Mouse (Mus musculus): ENCODE results near the gene Taar8b.
"Not testable (repeated sequence)": the region's sequence is repeated elsewhere in the genome, so short reads cannot be mapped to it uniquely, and the experiment has no call there.

The Taar8b gene

DNA sequence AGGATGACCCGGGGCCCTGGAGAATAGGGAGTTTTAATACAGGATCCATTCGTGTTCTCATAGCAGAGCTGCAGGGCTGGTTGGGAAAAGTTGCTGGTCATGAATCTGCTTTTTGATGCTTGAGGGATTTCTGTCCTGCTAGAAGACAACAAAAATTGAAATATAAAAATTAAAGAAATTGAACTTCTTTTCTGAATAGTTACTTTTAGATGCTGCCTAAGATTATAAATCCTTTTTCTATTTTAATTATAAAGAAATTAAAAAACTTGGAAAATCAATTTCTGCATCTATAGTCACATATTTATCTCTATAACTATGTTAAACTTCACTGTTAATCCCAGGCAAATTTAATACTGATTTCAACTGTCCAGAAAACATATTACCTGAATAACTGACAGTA lies at the start of gene Taar8b:
Gene Taar8b, minus strand, starts transcription at position 101 of the 400 bp plus-strand sequence.
- DNase-seq, result no peak

DNA sequence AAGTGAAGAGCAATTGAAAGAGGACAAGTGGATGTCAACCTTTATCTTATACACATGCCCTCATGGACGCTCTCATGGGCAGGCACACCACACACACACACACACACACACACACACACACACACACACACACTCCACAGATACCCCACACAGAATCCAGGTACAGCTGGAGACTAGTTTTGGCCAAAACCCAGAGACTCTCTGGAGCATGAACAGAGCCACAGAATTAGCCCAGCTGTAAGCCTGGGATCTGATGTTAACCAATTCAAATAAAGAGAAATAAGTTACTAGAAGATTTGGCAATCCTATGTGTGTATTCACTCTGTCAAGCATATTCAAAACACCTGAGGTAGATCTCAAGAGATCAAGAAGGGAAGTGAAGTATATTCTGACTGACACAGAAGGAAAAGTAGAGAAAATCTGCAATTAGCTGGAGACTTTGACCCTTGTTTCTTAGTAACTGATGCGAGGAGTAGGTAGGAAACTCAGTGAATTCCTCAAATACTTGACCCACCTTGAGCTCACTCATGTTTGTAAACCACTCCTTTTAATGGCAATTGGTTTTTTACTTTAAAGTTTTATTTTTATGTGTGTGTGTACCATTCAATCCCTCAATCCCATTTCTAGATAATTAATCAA lies 46.6 kb upstream of the Taar8b start:
- no peak for DNase-seq

DNA sequence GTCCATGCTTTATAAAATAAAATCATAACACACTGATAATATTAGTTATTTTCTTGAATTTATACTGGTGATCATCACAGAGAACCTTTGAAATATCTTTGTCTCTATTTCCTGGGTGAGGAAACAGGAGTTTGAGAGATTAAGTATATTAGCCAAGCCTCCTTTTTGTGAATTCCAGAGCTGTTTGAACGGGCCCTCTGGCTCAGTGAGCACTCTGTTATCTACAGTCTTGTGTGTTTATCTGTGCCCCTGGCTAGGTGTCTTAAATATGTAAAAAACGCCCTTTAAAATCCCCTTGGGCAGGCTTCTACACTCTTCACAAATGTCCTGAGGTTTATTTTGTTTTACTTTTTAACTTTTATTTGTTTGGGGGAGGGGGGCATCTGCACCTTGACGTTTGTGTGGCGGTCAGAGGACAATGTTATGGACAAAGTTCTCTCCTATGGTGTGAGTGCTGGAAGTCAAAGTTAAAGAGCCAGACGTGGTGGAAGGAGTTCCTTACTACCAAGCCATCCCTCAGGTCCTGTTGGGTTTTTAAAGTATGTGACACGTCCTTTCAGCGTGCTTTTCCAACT lies 42.1 kb upstream of the Taar8b start:
- no peak for DNase-seq

DNA sequence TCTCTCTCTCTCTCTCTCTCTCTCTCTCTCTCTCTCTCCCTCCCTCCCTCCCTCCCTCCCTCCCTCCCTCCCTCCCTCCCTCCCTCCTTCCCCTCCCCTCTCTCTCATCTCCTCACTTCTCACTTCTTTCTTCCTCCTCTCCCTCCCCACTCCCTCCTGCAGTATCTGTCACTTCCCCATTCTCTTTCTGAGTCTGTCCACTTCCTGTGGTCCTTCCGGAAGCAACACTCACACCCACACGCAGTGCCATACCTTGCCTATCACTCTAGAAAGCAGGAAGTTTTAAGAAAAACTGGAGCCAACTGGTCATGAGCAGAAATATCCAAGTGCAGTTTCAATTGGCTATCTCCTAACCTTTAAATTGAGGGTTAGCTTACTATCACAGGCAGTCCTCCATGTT lies 41.0 kb upstream of the Taar8b start:
- no peak for DNase-seq

DNA sequence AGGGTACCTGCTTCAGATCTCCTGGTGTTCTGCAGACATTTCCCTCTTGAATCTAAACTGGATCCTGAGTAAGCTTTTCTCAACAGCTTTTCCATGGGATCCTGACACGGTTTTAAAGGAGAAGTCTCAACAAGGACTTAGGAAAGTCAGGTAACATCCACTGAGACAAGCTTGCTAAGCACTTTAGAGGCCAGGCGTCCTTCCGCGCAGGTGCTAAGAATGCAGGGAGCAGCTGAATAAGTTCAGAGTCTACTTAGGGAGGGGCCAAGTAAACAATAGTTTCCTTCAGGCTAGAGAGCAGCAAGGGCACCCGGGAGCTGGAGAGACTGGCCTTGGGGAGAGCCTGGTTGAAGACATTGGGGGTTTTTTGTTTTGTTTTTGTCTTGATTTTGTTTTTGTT lies 40.2 kb upstream of the Taar8b start:
- no peak for DNase-seq

DNA sequence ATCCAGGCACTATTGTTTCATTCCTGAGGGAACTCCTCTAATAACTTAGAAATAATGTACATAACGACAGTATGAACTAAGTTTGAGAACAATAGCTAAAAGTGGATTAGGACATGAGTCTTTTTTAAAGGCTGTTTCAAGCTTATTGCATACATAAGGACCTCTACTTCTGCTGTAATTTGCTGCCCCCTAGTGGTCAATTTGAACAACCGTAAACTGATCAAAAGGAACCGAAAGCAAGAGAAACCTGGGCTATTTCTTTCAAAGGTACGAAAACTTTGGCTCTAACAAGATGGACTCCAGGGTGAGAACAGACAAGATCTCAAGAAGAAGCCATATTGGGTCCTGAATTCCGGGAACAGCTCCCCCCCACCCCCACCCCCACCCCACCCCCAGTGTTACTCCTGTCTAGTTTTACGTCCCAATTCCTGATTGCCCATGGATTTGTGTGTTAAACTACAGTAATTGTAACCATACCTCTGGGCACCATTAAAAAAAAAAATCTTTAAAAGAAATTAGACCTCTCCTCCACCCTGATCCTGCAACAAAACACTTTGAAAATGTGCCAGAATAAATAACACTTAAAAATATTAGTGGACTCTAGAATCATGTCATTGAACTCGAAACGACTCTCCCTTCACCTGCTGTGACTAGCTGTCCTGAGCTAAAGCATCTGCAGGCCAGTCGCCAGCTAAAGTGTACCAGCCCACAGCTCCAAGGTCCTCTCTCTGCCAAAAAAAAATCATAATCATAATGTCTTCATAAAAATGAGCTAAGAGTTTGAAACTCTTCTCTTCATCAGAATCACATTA lies 39.6 kb upstream of the Taar8b start:
- DNase-seq, result peak; percentile 26

DNA sequence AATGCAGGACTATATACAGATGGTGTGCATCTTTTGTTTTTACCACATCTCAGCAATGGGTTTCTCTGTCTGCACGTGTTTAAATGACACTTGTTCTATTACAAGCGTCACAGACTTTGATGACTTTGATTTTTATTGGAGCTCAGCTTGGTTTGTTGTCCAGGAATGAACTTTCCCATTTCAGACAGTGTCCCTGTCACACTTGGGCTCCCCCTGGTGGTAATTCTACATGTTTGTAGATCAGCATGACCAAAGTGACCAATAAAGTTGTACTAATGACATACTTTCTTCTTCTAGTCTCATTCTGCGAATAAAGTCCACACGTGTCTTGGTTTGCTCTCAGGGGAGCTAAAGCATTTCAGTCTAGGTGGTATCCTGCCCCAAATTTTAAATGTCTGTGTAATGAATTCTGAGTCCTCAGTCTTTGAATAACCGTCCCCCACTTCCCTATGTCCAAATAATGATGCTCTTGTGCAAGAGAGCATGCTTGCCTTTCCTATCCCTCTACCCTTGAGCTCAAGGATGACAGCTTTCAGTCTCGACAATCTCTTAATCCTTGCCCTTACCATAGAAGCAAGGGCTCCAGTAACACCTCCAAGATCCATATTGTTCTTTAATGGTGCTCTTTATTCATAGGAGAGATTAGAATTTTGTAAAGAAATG lies 19.2 kb upstream of the Taar8b start:
- DNase-seq, result peak; percentile 5

DNA sequence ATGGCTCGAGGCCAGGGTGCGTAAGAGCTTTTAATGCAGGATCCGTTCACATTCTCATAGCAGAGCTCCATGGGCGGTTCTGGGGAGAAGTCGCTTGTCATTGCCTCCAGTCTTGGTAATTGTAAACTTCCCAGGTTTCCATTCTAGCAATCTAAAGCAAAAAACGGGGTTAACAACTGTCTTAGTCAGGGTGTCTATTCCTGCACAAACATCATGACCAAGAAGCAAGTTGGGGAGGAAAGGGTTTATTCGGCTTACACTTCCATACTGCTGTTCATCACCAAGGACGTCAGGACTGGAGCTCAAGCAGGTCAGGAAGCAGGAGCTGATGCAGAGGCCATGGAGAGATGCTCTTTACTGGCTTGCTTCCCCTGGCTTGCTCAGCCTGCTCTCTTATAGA lies 17.3 kb upstream of the Taar8b start, which contains the start of gene Taar9:
Gene Taar9, minus strand, starts transcription at position 101 of the 400 bp plus-strand sequence.
- not testable (repeated sequence) for DNase-seq

DNA sequence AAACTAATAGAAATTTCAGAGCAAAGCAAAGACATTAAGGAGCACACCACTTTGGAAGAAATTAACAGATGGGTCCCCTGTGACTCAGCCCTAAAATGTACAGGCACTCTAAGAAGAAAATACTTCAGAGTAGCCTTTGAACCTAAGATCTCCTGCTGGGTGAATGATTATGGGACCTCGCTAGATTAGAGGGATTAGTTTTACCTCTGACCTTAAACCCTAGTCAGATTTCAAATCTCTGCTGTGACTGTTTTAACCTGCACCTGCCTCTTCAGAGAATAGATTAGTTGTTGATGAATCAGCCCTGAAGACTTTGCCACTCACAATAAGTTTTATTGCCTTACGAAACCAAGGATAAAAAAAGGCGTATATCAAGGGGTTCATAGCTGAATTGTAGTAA lies 16.1 kb upstream of the Taar8b start:
- no peak for DNase-seq

DNA sequence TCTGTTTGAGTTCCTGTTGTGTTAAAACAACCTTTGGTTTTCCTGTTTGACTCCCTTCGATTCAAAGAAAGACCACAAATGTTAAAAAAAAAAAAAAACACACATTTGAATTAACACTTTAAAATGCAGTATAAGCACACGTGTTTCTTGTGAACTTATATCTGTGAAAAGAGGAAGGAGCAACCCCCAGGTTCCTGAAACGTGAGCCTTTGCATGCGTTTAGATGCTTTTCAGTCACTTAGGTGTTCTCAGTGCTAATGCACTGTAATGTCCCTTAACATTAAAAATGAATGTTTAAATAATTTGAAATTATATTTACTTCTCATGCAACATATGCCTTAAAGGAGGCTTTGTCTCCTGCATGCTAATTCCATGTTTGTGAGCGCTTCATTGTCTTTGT lies 15.7 kb upstream of the Taar8b start:
- no peak for DNase-seq

DNA sequence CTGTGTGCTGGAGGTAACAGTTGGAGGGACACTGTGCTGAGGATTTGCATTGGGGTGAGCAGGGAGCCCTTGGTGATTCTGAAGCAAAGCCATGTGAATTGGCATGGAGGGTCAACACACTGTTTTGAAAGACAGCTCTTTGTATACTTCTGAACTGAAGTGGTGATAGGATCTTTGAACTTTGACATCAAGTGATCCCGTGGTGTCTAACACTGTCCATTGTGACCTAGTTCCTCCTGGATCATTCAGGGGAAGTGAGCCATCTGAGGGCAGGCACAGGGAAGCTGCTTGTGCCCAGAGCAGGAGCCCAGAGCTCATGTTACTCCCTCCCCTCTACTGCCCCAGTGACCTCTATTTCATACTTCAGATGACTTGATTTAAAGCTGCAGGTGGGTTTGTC lies 11.2 kb upstream of the Taar8b start:
- DNase-seq, result not testable (repeated sequence)

DNA sequence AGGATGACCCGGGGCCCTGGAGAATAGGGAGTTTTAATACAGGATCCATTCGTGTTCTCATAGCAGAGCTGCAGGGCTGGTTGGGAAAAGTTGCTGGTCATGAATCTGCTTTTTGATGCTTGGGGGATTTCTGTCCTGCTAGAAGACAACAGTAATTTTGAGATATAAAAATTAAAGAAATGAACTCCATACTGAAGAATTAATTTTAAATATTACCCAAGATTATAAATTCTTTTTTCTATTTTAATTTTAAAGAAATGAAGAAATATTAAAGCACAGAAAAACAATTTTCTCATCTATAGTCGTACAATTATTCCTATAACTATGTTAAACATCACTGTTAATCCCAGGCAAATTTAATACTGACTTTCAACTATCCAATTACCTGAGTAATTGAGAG lies 9.7 kb upstream of the Taar8b start, which contains the start of gene Taar8c:
Gene Taar8c, minus strand, starts transcription at position 101 of the 400 bp plus-strand sequence.
- DNase-seq, result not testable (repeated sequence)

DNA sequence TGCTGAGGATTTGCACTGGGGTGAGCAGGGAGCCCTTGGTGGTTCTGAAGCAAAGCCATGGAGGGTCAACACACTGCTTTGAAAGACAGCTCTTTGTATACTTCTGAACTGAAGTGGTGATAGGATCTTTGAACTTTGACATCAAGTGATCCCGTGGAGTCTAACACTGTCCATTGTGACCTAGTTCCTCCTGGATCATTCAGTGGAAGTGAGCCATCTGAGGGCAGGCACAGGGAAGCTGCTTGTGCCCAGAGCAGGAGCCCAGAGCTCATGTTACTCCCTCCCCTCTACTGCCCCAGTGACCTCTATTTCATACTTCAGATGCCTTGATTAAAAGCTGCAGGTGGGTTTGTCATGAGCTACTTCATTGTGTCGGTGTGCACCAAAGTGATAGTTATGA lies 4.9 kb upstream of the Taar8b start:
- not testable (repeated sequence) for DNase-seq

DNA sequence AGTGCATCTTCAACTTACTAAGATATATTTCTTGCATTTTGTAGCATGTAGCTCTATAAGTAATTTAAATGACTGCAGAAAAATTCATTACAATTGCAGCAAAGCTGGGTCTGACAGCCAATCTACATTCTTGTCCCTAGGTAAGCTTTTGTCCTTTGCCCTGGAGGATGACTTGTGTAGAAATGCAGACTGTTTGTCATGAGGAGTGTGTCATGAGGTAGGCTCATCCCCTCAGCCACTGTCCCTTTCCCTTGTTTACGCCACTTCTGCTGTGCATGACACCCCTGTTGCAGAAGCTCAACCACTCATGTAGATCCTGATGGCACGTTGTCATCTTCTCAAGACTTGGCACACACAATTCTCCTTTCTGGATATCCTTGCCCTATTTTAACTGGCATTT lies 4.9 kb downstream of the Taar8b start:
- DNase-seq, result no peak

DNA sequence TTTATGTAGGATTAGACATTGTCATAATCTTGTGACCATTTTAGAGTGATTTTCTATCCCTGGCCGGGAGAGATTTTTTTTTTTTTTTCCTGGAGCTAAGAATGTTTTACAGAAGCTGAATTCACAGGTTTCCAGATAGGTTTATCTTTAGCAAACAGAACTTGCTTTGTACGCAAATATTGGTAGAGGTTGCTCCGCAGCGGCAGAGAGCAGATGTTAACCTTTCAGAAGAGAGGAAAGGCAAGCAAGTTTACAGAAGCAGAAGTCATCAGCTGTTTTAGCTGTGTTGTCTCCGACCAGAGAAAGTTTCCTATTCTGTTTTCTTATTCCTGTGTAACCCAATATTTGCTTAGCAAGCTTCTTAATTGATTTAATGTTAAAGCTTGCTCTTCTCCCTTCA lies 5.5 kb downstream of the Taar8b start:
- no peak for DNase-seq

DNA sequence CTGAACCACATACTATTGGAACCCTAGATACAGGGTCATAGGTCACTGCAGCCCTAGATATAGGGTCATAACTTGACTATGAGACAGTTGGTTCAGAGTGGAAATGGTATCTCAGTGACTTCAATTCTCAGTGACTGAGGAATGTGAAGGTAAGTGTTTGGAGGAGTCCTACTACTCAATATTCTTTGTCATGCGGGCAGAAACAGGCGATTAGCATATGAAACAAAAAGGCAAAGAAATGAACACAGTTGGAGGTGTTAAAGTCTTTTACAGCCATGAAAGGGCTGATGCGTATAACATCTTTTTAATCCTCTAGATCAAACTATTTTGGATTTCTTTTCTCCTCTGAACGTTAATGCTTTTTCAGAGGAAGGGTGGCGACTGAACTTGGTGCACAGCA lies 6.2 kb downstream of the Taar8b start:
- DNase-seq, result no peak

DNA sequence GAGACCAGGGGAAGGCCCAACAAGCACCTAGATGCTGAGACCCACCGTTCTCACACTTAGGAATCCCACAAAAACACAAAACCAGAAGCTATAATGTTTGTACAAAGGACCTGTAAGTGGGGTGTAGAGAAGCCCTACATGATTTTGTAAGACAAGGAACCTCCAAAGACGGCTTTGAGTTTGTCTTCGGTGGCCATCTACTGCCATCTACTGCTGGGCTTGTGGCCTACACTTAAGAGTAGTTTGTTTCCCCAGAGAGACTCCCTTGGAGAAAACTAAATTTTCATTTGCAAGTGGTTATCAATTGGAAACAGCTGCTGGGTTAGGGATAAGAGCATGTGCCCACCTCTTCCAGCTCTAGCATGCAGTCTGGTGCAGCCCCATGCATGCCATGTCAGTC lies 11.9 kb downstream of the Taar8b start:
- peak; percentile 5 for DNase-seq

DNA sequence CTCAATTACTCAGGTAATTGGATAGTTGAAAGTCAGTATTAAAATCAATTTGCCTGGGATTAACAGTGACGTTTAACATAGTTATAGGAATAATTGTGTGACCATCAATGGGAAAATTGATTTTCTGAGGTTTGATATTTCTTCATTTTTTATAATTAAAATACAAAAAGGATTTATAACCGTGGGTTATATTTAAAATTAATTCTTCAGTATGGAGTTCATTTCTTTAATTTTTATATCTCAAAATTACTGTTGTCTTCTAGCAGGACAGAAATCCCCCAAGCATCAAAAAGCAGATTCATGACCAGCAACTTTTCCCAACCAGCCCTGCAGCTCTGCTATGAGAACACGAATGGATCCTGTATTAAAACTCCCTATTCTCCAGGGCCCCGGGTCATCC lies 15.9 kb downstream of the Taar8b start, which contains the start of gene Taar8a:
Gene Taar8a, plus strand, starts transcription at position 301 of the 400 bp plus-strand sequence.
- DNase-seq, result not testable (repeated sequence)

DNA sequence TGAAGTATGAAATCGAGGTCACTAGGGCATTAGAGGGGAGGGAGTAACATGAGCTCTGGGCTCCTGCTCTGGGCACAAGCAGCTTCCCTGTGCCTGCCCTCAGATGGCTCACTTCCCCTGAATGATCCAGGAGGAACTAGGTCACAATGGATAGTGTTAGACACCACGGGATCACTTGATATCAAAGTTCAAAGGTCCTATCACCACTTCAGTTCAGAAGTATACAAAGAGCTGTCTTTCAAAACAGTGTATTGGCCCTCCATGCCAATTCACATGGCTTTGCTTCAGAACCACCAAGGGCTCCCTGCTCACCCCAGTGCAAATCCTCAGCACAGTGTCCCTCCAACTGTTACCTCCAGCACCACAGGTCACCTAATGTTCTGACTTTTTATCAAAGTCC lies 17.3 kb downstream of the Taar8b start:
- DNase-seq, result not testable (repeated sequence)

DNA sequence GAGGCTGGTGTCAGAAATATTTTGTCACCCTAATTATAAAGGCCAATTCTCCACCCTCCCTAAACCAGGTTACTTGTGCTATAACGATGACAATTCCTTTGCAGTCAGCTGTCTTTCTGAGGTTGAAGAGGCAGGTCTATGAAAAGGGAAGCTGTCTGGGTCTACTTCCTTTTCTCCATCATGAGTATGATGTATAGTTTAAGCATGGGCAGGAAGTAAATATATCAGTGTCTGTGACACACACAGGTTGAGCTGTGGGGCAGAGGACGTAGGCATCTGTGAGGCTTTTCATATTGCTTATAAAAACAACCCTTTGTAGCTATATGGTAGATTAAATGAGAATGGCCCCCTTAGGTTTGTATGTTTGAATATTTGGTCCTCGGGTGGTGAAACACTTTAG lies 33.1 kb downstream of the Taar8b start:
- DNase-seq, result no peak

DNA sequence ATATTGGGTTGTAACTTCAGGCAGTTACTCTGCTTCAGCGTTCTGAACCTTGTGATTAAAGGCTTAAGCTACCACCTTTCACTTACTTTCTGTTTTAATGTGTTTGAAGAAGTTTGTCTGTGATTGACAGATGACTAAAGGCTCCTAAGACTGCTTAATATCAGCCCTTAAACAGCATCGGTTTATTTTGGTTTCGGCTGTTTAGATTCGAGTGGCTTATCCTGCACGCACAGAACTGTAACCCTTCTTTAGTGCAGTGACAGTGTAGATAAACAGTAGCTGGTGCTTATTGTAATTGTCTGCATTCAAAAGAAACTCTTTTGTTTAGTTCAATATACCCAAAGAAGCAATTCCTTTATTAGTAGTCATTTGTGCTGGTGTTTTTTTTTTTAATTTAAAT lies 40.1 kb downstream of the Taar8b start:
- DNase-seq, result no peak

DNA sequence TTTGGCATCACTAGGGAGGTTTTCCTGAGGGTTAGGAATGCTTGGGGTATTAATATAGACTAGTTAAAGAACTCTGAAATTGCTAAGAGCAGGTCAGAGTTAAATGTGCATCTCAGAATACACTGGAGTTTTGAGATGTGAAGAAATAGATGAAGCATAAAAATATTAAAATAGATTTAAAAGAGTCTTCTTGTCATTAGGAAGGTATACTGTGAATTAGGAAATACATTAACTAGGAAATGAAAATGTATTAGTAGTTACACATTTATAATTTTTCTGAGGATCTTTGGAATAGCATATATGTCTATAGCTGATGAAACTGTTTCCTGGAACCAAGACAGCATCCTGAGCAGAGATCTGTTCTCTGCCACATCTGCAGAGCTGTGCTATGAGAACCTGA lies 42.9 kb downstream of the Taar8b start, which contains the start of gene Taar7f:
Gene Taar7f, plus strand, starts transcription at position 301 of the 400 bp plus-strand sequence.
- DNase-seq, result no peak

Data from cerebellum, adult 11 months (tissue).